ENCODE assay signal across 18 mouse cellular contexts in genomic region chr19:12493453-12494186, GRCm38 (mm10). TPM values are rescaled to one million over a fixed set of nuclear protein-coding genes. Genes with fewer than 3 reads are reported as not detected.
A peak's percentile ranks its signal among the peaks of the same experiment; 100 is the strongest.
DNase-seq lines count a peak whose midpoint lies in the region; ATAC-seq lines count a peak whose summit lies in the region.
"Had no signal": no experiment of that assay in that cellular context is flagged by ENCODE, and none has a peak within 500 bp of the region (broad histone marks: within the 10 kb centered on the region; RNA-seq: fewer than 3 reads in every experiment).

No protein-coding gene starts in this region.

- H3K4me1 ChIP-seq in heart, embryonic 10.5 days = peaks cover 8% of the 10 kb centered on the region
- 0 out of 2 replicates have a peak, but pooled peaks cover under 1% of the 10 kb centered on the region for H3K4me1 ChIP-seq in heart, embryonic 12.5 days (replicated peaks)
- H3K4me1 ChIP-seq in hindbrain, embryonic 12.5 days = peaks cover 76% of the 10 kb centered on the region
- peaks cover 47% of the 10 kb centered on the region for H3K4me1 ChIP-seq in midbrain, embryonic 15.5 days
- peaks cover 8% of the 10 kb centered on the region for H3K4me1 ChIP-seq in intestine, embryonic 16.5 days (ENCODE audit: control insufficient read depth, insufficient read depth, low read length)
- H3K4me1 ChIP-seq: liver, embryonic 15.5 days had no signal

- H3K9me3 ChIP-seq in heart, embryonic 10.5 days = no peaks in the 10 kb centered on the region
- H3K9me3 ChIP-seq in heart, embryonic 12.5 days (replicated peaks) = no peaks in the 10 kb centered on the region
- no peaks in the 10 kb centered on the region for H3K9me3 ChIP-seq in hindbrain, embryonic 12.5 days (replicated peaks)
- H3K9me3 ChIP-seq in midbrain, embryonic 15.5 days = no peaks in the 10 kb centered on the region
- H3K9me3 ChIP-seq in intestine, embryonic 16.5 days (ENCODE audit: control insufficient read depth, low read length) = no peaks in the 10 kb centered on the region
- H3K9me3 ChIP-seq: embryonic facial prominence, embryonic 15.5 days; G1E; liver, embryonic 15.5 days had no signal

- H3K27ac ChIP-seq in heart, embryonic 10.5 days = no peak overlapping the region
- H3K27ac ChIP-seq in heart, embryonic 12.5 days (ENCODE audit: poor library complexity, severe bottlenecking) = no peak overlapping the region
- H3K27ac ChIP-seq in hindbrain, embryonic 12.5 days = peak overlapping the region; percentile 66
- H3K27ac ChIP-seq in midbrain, embryonic 15.5 days = peak overlapping the region; percentile 12; the same call in 1 of the 2 replicates
- no peak overlapping the region for H3K27ac ChIP-seq in intestine, embryonic 16.5 days (ENCODE audit: low read length)
- H3K27ac ChIP-seq: embryonic facial prominence, embryonic 15.5 days; heart, adult 2 months; kidney, postnatal 0 days; liver, embryonic 15.5 days had no signal

- H3K27me3 ChIP-seq in heart, embryonic 10.5 days (ENCODE audit: insufficient read depth, poor library complexity, severe bottlenecking) = peaks cover 7% of the 10 kb centered on the region; the same call in 1 of the 2 replicates
- H3K27me3 ChIP-seq in heart, embryonic 12.5 days (replicated peaks) = peaks cover 14% of the 10 kb centered on the region
- H3K27me3 ChIP-seq in hindbrain, embryonic 12.5 days = no peaks in the 10 kb centered on the region
- no peaks in the 10 kb centered on the region for H3K27me3 ChIP-seq in midbrain, embryonic 15.5 days (replicated peaks)
- no peaks in the 10 kb centered on the region for H3K27me3 ChIP-seq in intestine, embryonic 16.5 days (replicated peaks; ENCODE audit: control insufficient read depth, insufficient read depth, low read length)
- H3K27me3 ChIP-seq: embryonic facial prominence, embryonic 15.5 days; liver, embryonic 15.5 days had no signal

- WGBS in heart, embryonic 10.5 days = 61% methylated on average over 4 of the region's 4 CpGs
- 54% methylated on average over 4 of the region's 4 CpGs for WGBS in heart, embryonic 12.5 days
- WGBS in hindbrain, embryonic 12.5 days = 16% methylated on average over 4 of the region's 4 CpGs
- WGBS in midbrain, embryonic 15.5 days = 15% methylated on average over 4 of the region's 4 CpGs
- 64% methylated on average over 4 of the region's 4 CpGs for WGBS in intestine, embryonic 16.5 days

- DNase-seq in heart, embryonic 10.5 days (ENCODE audit: low spot score) = peak; percentile 43
- DNase-seq in cerebellum, adult 9-11 months = no peak
- no peak for DNase-seq in adrenal gland, postnatal 14 days
- DNase-seq: cerebellum, adult 9-10 months; heart, adult 2 months; heart, postnatal 36 days; layer of hippocampus, postnatal 36 days; lung, postnatal 36 days; right cerebral cortex, postnatal 25 days; thymus, adult 18-20 months had no signal

- H3K4me2 ChIP-seq in heart, embryonic 12.5 days = no peak overlapping the region
- peak overlapping the region; percentile 27; the same call in 1 of the 2 replicates for H3K4me2 ChIP-seq in hindbrain, embryonic 12.5 days (replicated peaks)
- H3K4me2 ChIP-seq in midbrain, embryonic 15.5 days = no peak overlapping the region
- H3K4me2 ChIP-seq in intestine, embryonic 16.5 days (ENCODE audit: low read depth, low read length) = no peak overlapping the region
- H3K4me2 ChIP-seq: embryonic facial prominence, embryonic 15.5 days; liver, embryonic 15.5 days had no signal

- ATAC-seq in heart, embryonic 12.5 days (ENCODE audit: insufficient number of reproducible peaks, low FRiP score) = no peak
- ATAC-seq in hindbrain, embryonic 12.5 days (ENCODE audit: low FRiP score) = peak; percentile 18
- ATAC-seq in midbrain, embryonic 15.5 days (replicated peaks) = no peak
- ATAC-seq in intestine, embryonic 16.5 days = no peak

- 0 out of 2 replicates have a peak, but pooled peaks cover 4% of the 10 kb centered on the region for H3K36me3 ChIP-seq in heart, embryonic 10.5 days
- H3K36me3 ChIP-seq in heart, embryonic 12.5 days = 0 out of 2 replicates have a peak, but pooled peaks cover 2% of the 10 kb centered on the region
- H3K36me3 ChIP-seq in hindbrain, embryonic 12.5 days = peaks cover 26% of the 10 kb centered on the region
- peaks cover 12% of the 10 kb centered on the region for H3K36me3 ChIP-seq in midbrain, embryonic 15.5 days (replicated peaks)
- H3K36me3 ChIP-seq in intestine, embryonic 16.5 days (ENCODE audit: control insufficient read depth, insufficient read depth, low read length) = peaks cover 10% of the 10 kb centered on the region
- H3K36me3 ChIP-seq: G1E had no signal

- H3K4me3 ChIP-seq in heart, embryonic 10.5 days = no peak overlapping the region
- H3K4me3 ChIP-seq in heart, embryonic 12.5 days = no peak overlapping the region
- H3K4me3 ChIP-seq in hindbrain, embryonic 12.5 days = no peak overlapping the region
- H3K4me3 ChIP-seq in midbrain, embryonic 15.5 days = no peak overlapping the region
- H3K4me3 ChIP-seq in intestine, embryonic 16.5 days (ENCODE audit: low read length) = no peak overlapping the region
- H3K4me3 ChIP-seq: embryonic facial prominence, embryonic 15.5 days; heart, adult 2 months; liver, embryonic 15.5 days had no signal

- H3K9ac ChIP-seq in heart, embryonic 12.5 days = no peak overlapping the region
- no peak overlapping the region for H3K9ac ChIP-seq in hindbrain, embryonic 12.5 days
- no peak overlapping the region for H3K9ac ChIP-seq in midbrain, embryonic 15.5 days
- no peak overlapping the region for H3K9ac ChIP-seq in intestine, embryonic 16.5 days (ENCODE audit: low read depth, low read length)
- H3K9ac ChIP-seq: embryonic facial prominence, embryonic 15.5 days; liver, embryonic 15.5 days had no signal

RNA-seq across cellular contexts. Expression of gene Dtx4, which starts 7.6 kb away (rescaled TPM):
- polyA plus RNA-seq in heart, embryonic 10.5 days (2016; fragmentation: Nextera tagmentation; extraction: Ambion mirVana) = 0.91 and 2.9 TPM in 2 replicates
- 1.4 and 1.7 TPM in 2 replicates for polyA plus RNA-seq in heart, embryonic 12.5 days (2016; fragmentation: Nextera tagmentation; extraction: Ambion mirVana)
- 56.7 and 58.6 TPM in 2 replicates for polyA plus RNA-seq in hindbrain, embryonic 12.5 days (2016; fragmentation: Nextera tagmentation; extraction: Ambion mirVana)
- 43.3 and 43.4 TPM in 2 replicates for polyA plus RNA-seq in midbrain, embryonic 15.5 days (2015; fragmentation: Nextera tagmentation; extraction: Ambion mirVana)
- polyA plus RNA-seq in intestine, embryonic 16.5 days (2015; fragmentation: Nextera tagmentation; extraction: Ambion mirVana) = 9.9 and 11.1 TPM in 2 replicates
- 19.7 and 24.6 TPM in 2 replicates for total RNA-seq in adrenal gland, postnatal 14 days (2021)
- polyA plus RNA-seq: G1E had no signal

RNA-seq across cellular contexts. Expression of gene Mpeg1, which starts 33.0 kb away (rescaled TPM):
- polyA plus RNA-seq in heart, embryonic 10.5 days (2016; fragmentation: Nextera tagmentation; extraction: Ambion mirVana) = 0.05 TPM in 1 of 2 replicates, not detected in the other
- polyA plus RNA-seq in heart, embryonic 12.5 days (2016; fragmentation: Nextera tagmentation; extraction: Ambion mirVana) = 0.06 and 0.18 TPM in 2 replicates
- 0.70 and 0.75 TPM in 2 replicates for polyA plus RNA-seq in hindbrain, embryonic 12.5 days (2016; fragmentation: Nextera tagmentation; extraction: Ambion mirVana)
- polyA plus RNA-seq in midbrain, embryonic 15.5 days (2015; fragmentation: Nextera tagmentation; extraction: Ambion mirVana) = 0.62 and 0.73 TPM in 2 replicates
- polyA plus RNA-seq in intestine, embryonic 16.5 days (2015; fragmentation: Nextera tagmentation; extraction: Ambion mirVana) = 0.97 and 1.0 TPM in 2 replicates
- 10.8 and 18.2 TPM in 2 replicates for total RNA-seq in adrenal gland, postnatal 14 days (2021)
- polyA plus RNA-seq: G1E had no signal

RNA-seq across cellular contexts. Expression of gene Fam111a, which starts 51.9 kb away (rescaled TPM):
- 20.4 and 21.3 TPM in 2 replicates for polyA plus RNA-seq in heart, embryonic 10.5 days (2016; fragmentation: Nextera tagmentation; extraction: Ambion mirVana)
- polyA plus RNA-seq in heart, embryonic 12.5 days (2016; fragmentation: Nextera tagmentation; extraction: Ambion mirVana) = 21.0 and 21.8 TPM in 2 replicates
- polyA plus RNA-seq in hindbrain, embryonic 12.5 days (2016; fragmentation: Nextera tagmentation; extraction: Ambion mirVana) = 15.6 and 17.2 TPM in 2 replicates
- polyA plus RNA-seq in midbrain, embryonic 15.5 days (2015; fragmentation: Nextera tagmentation; extraction: Ambion mirVana) = 5.0 and 6.0 TPM in 2 replicates
- 16.2 and 16.3 TPM in 2 replicates for polyA plus RNA-seq in intestine, embryonic 16.5 days (2015; fragmentation: Nextera tagmentation; extraction: Ambion mirVana)
- 10.4 and 12.1 TPM in 2 replicates for total RNA-seq in adrenal gland, postnatal 14 days (2021)

Comparison
In these comparisons a context has a peak if more than half of its experiments do, and no peak if none do; other contexts are left out.
1. H3K27ac ChIP-seq: peak in hindbrain, embryonic 12.5 days (single experiment) and midbrain, embryonic 15.5 days (single experiment); none in heart, embryonic 10.5 days (single experiment), heart, embryonic 12.5 days (single experiment) and intestine, embryonic 16.5 days (single experiment).